Mouse (Mus musculus) neural tube, embryonic 14.5 days (tissue): Measurements from ENCODE around the gene Rabif. TPM values are rescaled to one million over a fixed set of nuclear protein-coding genes. Genes with fewer than 3 reads are reported as not detected.
"Not testable (repeated sequence)": the region's sequence is repeated elsewhere in the genome, so short reads cannot be mapped to it uniquely, and the experiment has no call there.

ENCODE experiments used
- ATAC-seq: fragments of 200-750 bp; cut with Nextera tagmentation; 2 replicates; pipeline ENCODE4 v1.8.0; 2017; ENCODE audit warnings: low read depth, mild to moderate bottlenecking, moderate TSS enrichment, moderate library complexity
- H3K27ac ChIP-seq: fragments of 300-500 bp; sonication (generic); 2 replicates; pipeline ENCODE4 v1.5.1; 2014; ENCODE audit warnings: low read depth, mild to moderate bottlenecking, control low read depth, low read length, moderate library complexity, mixed read lengths
- H3K27me3 ChIP-seq: fragments of 300-500 bp; sonication (generic); 2 replicates; pipeline ENCODE4 v1.6.1; 2014; ENCODE audit warnings: low read length; ENCODE audit not compliant: control insufficient read depth, insufficient read depth
- H3K36me3 ChIP-seq: fragments of 300-500 bp; sonication (generic); 2 replicates; pipeline ENCODE4 v1.6.1; 2014; ENCODE audit warnings: low read length, mixed read lengths; ENCODE audit not compliant: control insufficient read depth, insufficient read depth
- H3K4me1 ChIP-seq: fragments of 300-500 bp; sonication (generic); 2 replicates; pipeline ENCODE4 v1.6.1; 2014; ENCODE audit warnings: low read length; ENCODE audit not compliant: control insufficient read depth, insufficient read depth
- H3K4me2 ChIP-seq: fragments of 300-500 bp; sonication (generic); 2 replicates; pipeline ENCODE4 v1.6.1; 2014; ENCODE audit warnings: mild to moderate bottlenecking, low read depth, low read length, control low read depth
- H3K4me3 ChIP-seq: fragments of 300-500 bp; sonication (generic); 2 replicates; pipeline ENCODE4 v1.5.1; 2014; ENCODE audit warnings: low read depth, low read length, control low read depth, mixed read lengths
- H3K9ac ChIP-seq: fragments of 300-500 bp; sonication (generic); replicated peaks from 2 replicates; pipeline ENCODE4 v1.6.1; 2014; ENCODE audit warnings: low read depth, mild to moderate bottlenecking, control low read depth, low read length, mixed read lengths
- H3K9me3 ChIP-seq: fragments of 300-500 bp; sonication (generic); 2 replicates; pipeline ENCODE4 v1.6.1; 2016; ENCODE audit warnings: low read length; ENCODE audit not compliant: control insufficient read depth
- WGBS: fragments of 180-500 bp; shearing (Covaris S2); extraction: QIAGEN DNeasy Blood & Tissue Kit; methylation state at CpG from one replicate; pipeline ENCODE4 v1.1.7; 2014; 5-methylcytosine and 5-hydroxymethylcytosine counted together
- polyA plus RNA-seq: library from polyadenylated mRNA; unstranded; fragments of >200 nt; fragmentation: Nextera tagmentation; extraction: Ambion mirVana; gene quantifications from 2 replicates; pipeline ENCODE4 v1.2.1, GENCODE M21; 2014

The Rabif gene
- polyA plus RNA-seq: 78.1 and 83.3 TPM in 2 replicates

- WGBS: under 1% methylated on average over 58 of the region's 58 CpGs
These were observed at the start of gene Rabif for GRCm38 (mm10) chr1:134494428-134495215. Rabif (plus strand) TSS chr1:134494648.

GRCm38 (mm10) chr1:134445418-134445817 is 49.0 kb upstream of the Rabif start:
- 96% methylated on average over 2 of the region's 2 CpGs for WGBS
- no peak for ATAC-seq
- Histone ChIP-seq H3K4me3 (no peak overlapping the region), H3K36me3 (no peaks in the 10 kb centered on the region), H3K4me2 (no peak overlapping the region), H3K4me1 (no peaks in the 10 kb centered on the region), H3K9me3 (no peaks in the 10 kb centered on the region), H3K27ac (no peak overlapping the region), H3K27me3 (no peaks in the 10 kb centered on the region), H3K9ac (no peak overlapping the region)

More at GRCm38 (mm10) chr1:134494428-134495215, at the start of gene Rabif:
- H3K36me3 ChIP-seq: peaks cover 6% of the 10 kb centered on the region
- H3K9me3 ChIP-seq: no peaks in the 10 kb centered on the region
- peak within 1 kb of the TSS; percentile 60 for H3K4me2 ChIP-seq
- H3K4me1 ChIP-seq: 0 out of 2 replicates have a peak, but pooled peaks cover 5% of the 10 kb centered on the region
- H3K27me3 ChIP-seq: no peaks in the 10 kb centered on the region
- ATAC-seq: peak; percentile 99
- peak within 1 kb of the TSS; percentile 93 for H3K27ac ChIP-seq
- H3K9ac ChIP-seq: peak within 1 kb of the TSS; percentile 64
- peak within 1 kb of the TSS; percentile 68 for H3K4me3 ChIP-seq

- not testable (repeated sequence) for H3K9me3 ChIP-seq, H3K4me2 ChIP-seq, H3K27me3 ChIP-seq, H3K9ac ChIP-seq, ATAC-seq, H3K4me3 ChIP-seq, H3K36me3 ChIP-seq, H3K4me1 ChIP-seq, H3K27ac ChIP-seq
- WGBS: 75% methylated on average over 3 of the region's 3 CpGs
These were observed 45.9 kb upstream of the Rabif start for GRCm38 (mm10) chr1:134448537-134448936.

GRCm38 (mm10) chr1:134450201-134450600 is 44.2 kb upstream of the Rabif start:
- Histone ChIP-seq H3K4me3 (no peak overlapping the region), H3K9ac (no peak overlapping the region), H3K36me3 (no peaks in the 10 kb centered on the region), H3K4me2 (no peak overlapping the region), H3K9me3 (no peaks in the 10 kb centered on the region), H3K4me1 (no peaks in the 10 kb centered on the region), H3K27ac (no peak overlapping the region), H3K27me3 (no peaks in the 10 kb centered on the region)
- 88% methylated on average over 4 of the region's 4 CpGs for WGBS
- no peak for ATAC-seq

GRCm38 (mm10) chr1:134450986-134451385 is 43.5 kb upstream of the Rabif start:
- 47% methylated on average over 3 of the region's 3 CpGs for WGBS
- H3K27ac ChIP-seq: no peak overlapping the region

GRCm38 (mm10) chr1:134454904-134455824 is 39.3 kb upstream of the Rabif start, which contains the start of gene Klhl12:
Klhl12 (plus strand) TSS chr1:134455531.
- H3K9ac ChIP-seq: peak within 1 kb of the TSS; percentile 89
- H3K27ac ChIP-seq: peak within 1 kb of the TSS; percentile 66
- H3K36me3 ChIP-seq: 0 out of 2 replicates have a peak, but pooled peaks cover under 1% of the 10 kb centered on the region
- H3K27me3 ChIP-seq: no peaks in the 10 kb centered on the region
- peak within 1 kb of the TSS; percentile 52 for H3K4me2 ChIP-seq
- peak; percentile 95 for ATAC-seq
- no peaks in the 10 kb centered on the region for H3K9me3 ChIP-seq
- H3K4me1 ChIP-seq: peaks cover 5% of the 10 kb centered on the region
- H3K4me3 ChIP-seq: peak within 1 kb of the TSS; percentile 95
- 1% methylated on average over 57 of the region's 61 CpGs for WGBS

More at GRCm38 (mm10) chr1:134450986-134451385, 43.5 kb upstream of the Rabif start:
- Histone ChIP-seq H3K9me3 (no peaks in the 10 kb centered on the region), H3K27me3 (no peaks in the 10 kb centered on the region), H3K4me2 (no peak overlapping the region), H3K9ac (no peak overlapping the region), H3K4me1 (peaks cover 1% of the 10 kb centered on the region), H3K4me3 (no peak overlapping the region), H3K36me3 (no peaks in the 10 kb centered on the region)
- no peak for ATAC-seq

GRCm38 (mm10) chr1:134456060-134456459 is 38.4 kb upstream of the Rabif start:
- H3K9ac ChIP-seq: peak overlapping the region; percentile 89; the same call in 1 of the 2 replicates
- no peak overlapping the region for H3K27ac ChIP-seq
- H3K4me2 ChIP-seq: peak overlapping the region; percentile 52
- H3K4me3 ChIP-seq: peak overlapping the region; percentile 95
- 0 out of 2 replicates have a peak, but pooled peaks cover 5% of the 10 kb centered on the region for H3K36me3 ChIP-seq
- no peaks in the 10 kb centered on the region for H3K27me3 ChIP-seq
- WGBS: 25% methylated on average over 5 of the region's 5 CpGs
- H3K9me3 ChIP-seq: no peaks in the 10 kb centered on the region
- no peak for ATAC-seq
- H3K4me1 ChIP-seq: peaks cover 5% of the 10 kb centered on the region

- no peak overlapping the region for H3K4me2 ChIP-seq
- ATAC-seq: no peak
- no peak overlapping the region for H3K27ac ChIP-seq
- WGBS: 91% methylated on average over 7 of the region's 7 CpGs
- no peaks in the 10 kb centered on the region for H3K9me3 ChIP-seq
- H3K4me1 ChIP-seq: peaks cover 5% of the 10 kb centered on the region
- H3K27me3 ChIP-seq: no peaks in the 10 kb centered on the region
- H3K9ac ChIP-seq: no peak overlapping the region
- H3K36me3 ChIP-seq: peaks cover 13% of the 10 kb centered on the region; the same call in 1 of the 2 replicates
- H3K4me3 ChIP-seq: no peak overlapping the region
These were observed 36.2 kb upstream of the Rabif start for GRCm38 (mm10) chr1:134458139-134458727.
